In genomic region chr9:66123648-66124047, GRCm38 (mm10) we compare ENCODE assay signal across 8 mouse cellular contexts. TPM values are rescaled to one million over a fixed set of nuclear protein-coding genes. Genes with fewer than 3 reads are reported as not detected.
A peak's percentile ranks its signal among the peaks of the same experiment; 100 is the strongest.
DNase-seq lines count a peak whose midpoint lies in the region; ATAC-seq and TF ChIP-seq lines count a peak whose summit lies in the region.

No protein-coding gene starts in this region.

- H3K27ac ChIP-seq in layer of hippocampus, adult 2 months: peak overlapping the region; percentile 95
- 0 out of 2 replicates have a peak overlapping the region, but pooled peaks have one; percentile 32 for H3K27ac ChIP-seq in cortical plate, adult 2 months (ENCODE audit: insufficient read depth, low read length)
- H3K27ac ChIP-seq in hindbrain, embryonic 14.5 days: peak overlapping the region; percentile 92; the same call in 1 of the 2 replicates
- peak overlapping the region; percentile 89 for H3K27ac ChIP-seq in midbrain, embryonic 14.5 days (replicated peaks; ENCODE audit: low read depth, low read length)

- intact Hi-C loops in left cerebral cortex, postnatal 4 days (cut with DNase I): no loop called here

- no peaks in the 10 kb centered on the region for H3K9me3 ChIP-seq in hindbrain, embryonic 14.5 days (ENCODE audit: control insufficient read depth, low read length)
- H3K9me3 ChIP-seq in midbrain, embryonic 14.5 days (ENCODE audit: control insufficient read depth, low read length): no peaks in the 10 kb centered on the region

- peak overlapping the region; percentile 89 for H3K9ac ChIP-seq in hindbrain, embryonic 14.5 days
- H3K9ac ChIP-seq in midbrain, embryonic 14.5 days (replicated peaks; ENCODE audit: low read length): peak overlapping the region; percentile 73

- H3K36me3 ChIP-seq in hindbrain, embryonic 14.5 days (replicated peaks; ENCODE audit: control insufficient read depth, insufficient read depth): no peaks in the 10 kb centered on the region
- no peaks in the 10 kb centered on the region for H3K36me3 ChIP-seq in midbrain, embryonic 14.5 days (ENCODE audit: control insufficient read depth, insufficient read depth, low read length)

- peak overlapping the region; percentile 85 for H3K4me3 ChIP-seq in layer of hippocampus, adult 2 months
- H3K4me3 ChIP-seq in cortical plate, adult 2 months (ENCODE audit: insufficient read depth, low read length): peak overlapping the region; percentile 51
- H3K4me3 ChIP-seq in hindbrain, embryonic 14.5 days (replicated peaks; ENCODE audit: low read length): peak overlapping the region; percentile 87
- peak overlapping the region; percentile 58 for H3K4me3 ChIP-seq in midbrain, embryonic 14.5 days (replicated peaks; ENCODE audit: low read depth, low read length)

- 14% methylated on average over 5 of the region's 5 CpGs for WGBS in hindbrain, embryonic 14.5 days
- WGBS in midbrain, embryonic 14.5 days: 16% methylated on average over 5 of the region's 5 CpGs

- no peak for TF ChIP-seq POLR2A in cortical plate, adult 2 months (IDR thresholded peaks at IDR 0.05; ENCODE audit: extremely low read depth, insufficient read depth, low read length)

- peak overlapping the region; percentile 86 for H3K4me2 ChIP-seq in hindbrain, embryonic 14.5 days (replicated peaks)
- H3K4me2 ChIP-seq in midbrain, embryonic 14.5 days (ENCODE audit: low read length): peak overlapping the region; percentile 74

- DNase-seq in layer of hippocampus, adult 2 months (ENCODE audit: low spot score in 2 of 2): no peak
- DNase-seq in layer of hippocampus, adult 11-12 months (ENCODE audit: low spot score): no peak
- no peak for DNase-seq in hindbrain, embryonic 14.5 days (ENCODE audit: low spot score)
- DNase-seq in midbrain, embryonic 14.5 days: no peak
- DNase-seq in left cerebral cortex, postnatal 4 days: no peak
- no peak for DNase-seq in layer of hippocampus, postnatal 25 days (ENCODE audit: extremely low spot score in 1 of 2, low spot score in 1 of 2)
- no peak for DNase-seq in frontal cortex, postnatal 14 days (ENCODE audit: low spot score in 2 of 2)

- peaks cover 2% of the 10 kb centered on the region for H3K4me1 ChIP-seq in cortical plate, adult 2 months (ENCODE audit: control insufficient read depth, insufficient read depth, low read length)
- H3K4me1 ChIP-seq in hindbrain, embryonic 14.5 days (replicated peaks; ENCODE audit: control insufficient read depth, insufficient read depth, low read length): peaks cover 46% of the 10 kb centered on the region
- H3K4me1 ChIP-seq in midbrain, embryonic 14.5 days (ENCODE audit: control insufficient read depth, insufficient read depth, low read length): peaks cover 35% of the 10 kb centered on the region

- no peak for TF ChIP-seq CTCF in layer of hippocampus, adult 2 months (conservative IDR thresholded peaks at IDR 0.05)
- TF ChIP-seq CTCF in cortical plate, adult 2 months (IDR thresholded peaks at IDR 0.05; ENCODE audit: extremely low read depth, insufficient read depth, low read length): no peak

- no peaks in the 10 kb centered on the region for H3K27me3 ChIP-seq in hindbrain, embryonic 14.5 days (ENCODE audit: control insufficient read depth, insufficient read depth, low read length)
- no peaks in the 10 kb centered on the region for H3K27me3 ChIP-seq in midbrain, embryonic 14.5 days (ENCODE audit: control insufficient read depth, insufficient read depth, low read length)

- no peak for ATAC-seq in hindbrain, embryonic 14.5 days (ENCODE audit: low FRiP score)
- no peak for ATAC-seq in midbrain, embryonic 14.5 days (ENCODE audit: low FRiP score, low TSS enrichment)

RNA-seq across cellular contexts. Expression of gene Snx1, which starts 2.7 kb away (rescaled TPM):
- 10 to 100 TPM; 85.5 to 86.1 TPM for total RNA-seq in layer of hippocampus, adult 2 months (2021)
- 90.1 and 93.9 TPM in 2 replicates for polyA plus RNA-seq in cortical plate, adult 2 months (2012; rRNA removed)
- polyA plus RNA-seq in hindbrain, embryonic 14.5 days (2014; fragmentation: Nextera tagmentation; extraction: Ambion mirVana): 75.9 and 77.0 TPM in 2 replicates
- polyA plus RNA-seq in midbrain, embryonic 14.5 days (2014; fragmentation: Nextera tagmentation; extraction: Ambion mirVana): 55.6 and 87.9 TPM in 2 replicates
- 10 to 100 TPM; 48.9 to 50.0 TPM for total RNA-seq in left cerebral cortex, postnatal 4 days (2021)
- total RNA-seq in layer of hippocampus, postnatal 25 days (2021): 10 to 100 TPM; 73.8 to 87.8 TPM

RNA-seq across cellular contexts. Expression of gene Ciao2a, which starts 2.8 kb away (rescaled TPM):
- total RNA-seq in layer of hippocampus, adult 2 months (2021): 10 to 100 TPM; 25.9 to 26.3 TPM
- polyA plus RNA-seq in cortical plate, adult 2 months (2012; rRNA removed): 25.0 and 29.0 TPM in 2 replicates
- polyA plus RNA-seq in hindbrain, embryonic 14.5 days (2014; fragmentation: Nextera tagmentation; extraction: Ambion mirVana): 65.8 and 72.2 TPM in 2 replicates
- polyA plus RNA-seq in midbrain, embryonic 14.5 days (2014; fragmentation: Nextera tagmentation; extraction: Ambion mirVana): 68.4 and 76.2 TPM in 2 replicates
- total RNA-seq in left cerebral cortex, postnatal 4 days (2021): 10 to 100 TPM; 23.7 to 27.9 TPM
- total RNA-seq in layer of hippocampus, postnatal 25 days (2021): 10 to 100 TPM; 23.6 to 29.3 TPM

RNA-seq across cellular contexts. Expression of gene Dapk2, which starts 34.4 kb away (rescaled TPM):
- under 1 TPM; 0.47 to 0.61 TPM for total RNA-seq in layer of hippocampus, adult 2 months (2021)
- polyA plus RNA-seq in cortical plate, adult 2 months (2012; rRNA removed): 4.2 and 6.8 TPM in 2 replicates
- 0.59 and 0.80 TPM in 2 replicates for polyA plus RNA-seq in hindbrain, embryonic 14.5 days (2014; fragmentation: Nextera tagmentation; extraction: Ambion mirVana)
- 0.66 and 0.78 TPM in 2 replicates for polyA plus RNA-seq in midbrain, embryonic 14.5 days (2014; fragmentation: Nextera tagmentation; extraction: Ambion mirVana)
- under 1 TPM; 0.84 to 0.97 TPM for total RNA-seq in left cerebral cortex, postnatal 4 days (2021)
- total RNA-seq in layer of hippocampus, postnatal 25 days (2021): 1 to 10 TPM in 1 of 2 experiments, under 1 TPM in 1; 0.61 to 1.4 TPM

RNA-seq across cellular contexts. Expression of gene Snx22, which starts 54.1 kb away (rescaled TPM):
- total RNA-seq in layer of hippocampus, adult 2 months (2021): 1 to 10 TPM; 4.6 to 6.9 TPM
- 7.2 and 7.3 TPM in 2 replicates for polyA plus RNA-seq in cortical plate, adult 2 months (2012; rRNA removed)
- polyA plus RNA-seq in hindbrain, embryonic 14.5 days (2014; fragmentation: Nextera tagmentation; extraction: Ambion mirVana): 9.0 TPM in 2 replicates
- 6.5 and 8.2 TPM in 2 replicates for polyA plus RNA-seq in midbrain, embryonic 14.5 days (2014; fragmentation: Nextera tagmentation; extraction: Ambion mirVana)
- 1 to 10 TPM; 5.9 to 7.3 TPM for total RNA-seq in left cerebral cortex, postnatal 4 days (2021)
- 1 to 10 TPM; 4.9 to 6.3 TPM for total RNA-seq in layer of hippocampus, postnatal 25 days (2021)

Comparison
In these comparisons a context has a peak if more than half of its experiments do, and no peak if none do; other contexts are left out.
1. H3K27ac ChIP-seq: peak in every context shown above with its lines; median percentile 95 in layer of hippocampus, adult 2 months; 92 in hindbrain, embryonic 14.5 days; 89 in midbrain, embryonic 14.5 days; 32 in cortical plate, adult 2 months.